Comparison of ENCODE assay signal across 8 mouse cellular contexts in the genomic region with DNA sequence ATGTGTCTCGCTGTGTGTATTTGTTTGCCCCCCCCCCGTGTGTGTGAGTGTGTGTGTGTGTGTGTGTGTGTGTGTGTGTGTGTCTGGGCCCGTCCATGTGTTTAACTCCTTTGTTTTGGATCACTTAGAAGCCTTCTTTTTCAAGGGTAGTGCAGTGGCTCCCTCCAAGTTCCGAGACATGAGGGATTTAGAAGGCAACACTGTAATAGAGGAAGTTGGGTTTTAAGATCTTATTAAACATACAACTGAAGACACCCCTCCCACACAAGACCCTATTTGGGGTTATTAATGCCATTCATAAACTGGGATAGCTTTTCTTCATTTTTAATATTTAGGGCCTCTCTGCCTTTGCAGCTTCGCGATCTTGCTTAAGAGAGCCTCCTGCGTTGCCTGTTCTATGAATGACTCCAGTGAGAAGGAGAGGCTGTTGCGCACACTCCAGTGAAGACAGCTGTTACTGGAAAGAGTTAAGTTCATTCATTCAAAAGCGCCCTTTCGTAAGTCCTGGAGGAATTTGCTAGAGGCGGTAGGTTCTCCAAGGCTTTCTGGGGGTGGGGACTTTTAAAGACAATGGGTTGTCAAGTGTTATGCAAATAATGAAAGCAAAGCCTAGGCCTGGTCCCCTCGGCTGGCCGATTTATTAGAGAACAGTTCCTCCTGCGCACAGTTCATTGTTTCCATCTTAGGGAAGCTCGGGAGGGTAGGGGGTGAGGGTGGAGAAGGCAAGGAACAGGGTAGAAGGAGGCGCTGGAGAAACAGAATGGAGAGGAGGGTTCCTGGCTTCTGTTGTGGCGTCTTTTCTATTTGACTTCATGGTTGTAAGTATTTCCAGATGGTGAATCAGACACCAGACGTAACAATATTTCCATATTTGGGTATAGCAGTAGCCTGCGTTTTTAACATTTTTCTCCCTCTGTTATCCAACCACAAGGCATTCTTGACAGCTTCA. TPM values are rescaled to one million over a fixed set of nuclear protein-coding genes. Genes with fewer than 3 reads are reported as not detected.
DNase-seq lines count a peak whose midpoint lies in the region; ATAC-seq lines count a peak whose summit lies in the region.

No protein-coding gene starts in this region.

- intact Hi-C loops in left cerebral cortex, postnatal 10 days (cut with DNase I) = no loop called here

- ATAC-seq in kidney, embryonic 14.5 days (ENCODE audit: low FRiP score, low TSS enrichment) = no peak
- ATAC-seq in hindbrain, embryonic 13.5 days (ENCODE audit: low FRiP score) = no peak
- ATAC-seq in stomach, embryonic 14.5 days (ENCODE audit: insufficient number of reproducible peaks, insufficient read depth, low FRiP score, low read depth) = 0 out of 2 replicates have a peak, but pooled peaks have one; percentile 4
- ATAC-seq in cerebellum, adult (ENCODE audit: insufficient number of reproducible peaks, low FRiP score, low TSS enrichment) = no peak

- no peak for DNase-seq in kidney, adult 8-10 months
- DNase-seq in forebrain, embryonic 10.5 days (ENCODE audit: extremely low spot score, low spot score) = peak; percentile 69
- peak; percentile 34 to 63 for DNase-seq in lung, adult 18-20 months
- DNase-seq in left cerebral cortex, postnatal 10 days (ENCODE audit: extremely low spot score in 1 of 2, low spot score in 2 of 2) = no peak

- H3K4me2 ChIP-seq in kidney, embryonic 14.5 days (replicated peaks; ENCODE audit: low read depth, low read length) = peak overlapping the region; percentile 79
- peak overlapping the region; percentile 74 for H3K4me2 ChIP-seq in hindbrain, embryonic 13.5 days
- peak overlapping the region; percentile 80 for H3K4me2 ChIP-seq in stomach, embryonic 14.5 days (replicated peaks; ENCODE audit: low read depth, low read length)

- H3K27ac ChIP-seq in kidney, embryonic 14.5 days (ENCODE audit: low read depth, low read length) = peak overlapping the region; percentile 79
- peak overlapping the region; percentile 96 for H3K27ac ChIP-seq in forebrain, embryonic 10.5 days
- H3K27ac ChIP-seq in hindbrain, embryonic 13.5 days = no peak overlapping the region
- peak overlapping the region; percentile 91 for H3K27ac ChIP-seq in stomach, embryonic 14.5 days (ENCODE audit: low read length)

- whole genome bisulfite sequencing in kidney, embryonic 14.5 days = 12% methylated on average over 19 of the region's 19 CpGs
- 2% methylated on average over 18 of the region's 19 CpGs for WGBS in forebrain, embryonic 10.5 days
- 4% methylated on average over 19 of the region's 19 CpGs for WGBS in hindbrain, embryonic 13.5 days
- 7% methylated on average over 19 of the region's 19 CpGs for WGBS in stomach, embryonic 14.5 days

- peak overlapping the region; percentile 29; the same call in 1 of the 2 replicates for H3K9ac ChIP-seq in kidney, embryonic 14.5 days (ENCODE audit: low read depth, low read length)
- no peak overlapping the region; the same call in 1 of the 2 replicates for H3K9ac ChIP-seq in hindbrain, embryonic 13.5 days
- no peak overlapping the region; the same call in 1 of the 2 replicates for H3K9ac ChIP-seq in stomach, embryonic 14.5 days (replicated peaks; ENCODE audit: low read depth, low read length)

- peak overlapping the region; percentile 63; the same call in 1 of the 2 replicates for H3K4me3 ChIP-seq in kidney, embryonic 14.5 days (ENCODE audit: low read length)
- peak overlapping the region; percentile 82 for H3K4me3 ChIP-seq in forebrain, embryonic 10.5 days
- peak overlapping the region; percentile 50 for H3K4me3 ChIP-seq in hindbrain, embryonic 13.5 days
- peak overlapping the region; percentile 66; the same call in 1 of the 2 replicates for H3K4me3 ChIP-seq in stomach, embryonic 14.5 days (ENCODE audit: low read depth, low read length)

- no peaks in the 10 kb centered on the region for H3K9me3 ChIP-seq in kidney, embryonic 14.5 days (ENCODE audit: control insufficient read depth, low read length)
- no peaks in the 10 kb centered on the region for H3K9me3 ChIP-seq in forebrain, embryonic 10.5 days
- no peaks in the 10 kb centered on the region for H3K9me3 ChIP-seq in hindbrain, embryonic 13.5 days
- H3K9me3 ChIP-seq in stomach, embryonic 14.5 days (ENCODE audit: control insufficient read depth, low read depth, low read length) = no peaks in the 10 kb centered on the region

- peaks cover 6% of the 10 kb centered on the region; the same call in 1 of the 2 replicates for H3K36me3 ChIP-seq in kidney, embryonic 14.5 days (ENCODE audit: control insufficient read depth, insufficient read depth, low read length)
- H3K36me3 ChIP-seq in forebrain, embryonic 10.5 days (replicated peaks) = peaks cover 21% of the 10 kb centered on the region
- H3K36me3 ChIP-seq in hindbrain, embryonic 13.5 days = no peaks in the 10 kb centered on the region
- H3K36me3 ChIP-seq in stomach, embryonic 14.5 days (ENCODE audit: control insufficient read depth, insufficient read depth, low read length) = no peaks in the 10 kb centered on the region; the same call in 1 of the 2 replicates

- no peaks in the 10 kb centered on the region for H3K27me3 ChIP-seq in kidney, embryonic 14.5 days (ENCODE audit: control insufficient read depth, insufficient read depth, low read length)
- peaks cover 48% of the 10 kb centered on the region for H3K27me3 ChIP-seq in forebrain, embryonic 10.5 days (ENCODE audit: poor library complexity, severe bottlenecking)
- peaks cover 58% of the 10 kb centered on the region for H3K27me3 ChIP-seq in hindbrain, embryonic 13.5 days
- no peaks in the 10 kb centered on the region for H3K27me3 ChIP-seq in stomach, embryonic 14.5 days (ENCODE audit: control insufficient read depth, insufficient read depth, low read length)

- peaks cover 22% of the 10 kb centered on the region for H3K4me1 ChIP-seq in kidney, embryonic 14.5 days (ENCODE audit: control insufficient read depth, insufficient read depth, low read length)
- H3K4me1 ChIP-seq in forebrain, embryonic 10.5 days = peaks cover 79% of the 10 kb centered on the region
- H3K4me1 ChIP-seq in hindbrain, embryonic 13.5 days (replicated peaks) = peaks cover 64% of the 10 kb centered on the region
- H3K4me1 ChIP-seq in stomach, embryonic 14.5 days (ENCODE audit: control insufficient read depth, insufficient read depth, low read length) = peaks cover 36% of the 10 kb centered on the region; the same call in 1 of the 2 replicates

RNA-seq across cellular contexts. Expression of a gene that starts 1.5 kb away (rescaled TPM):
- polyA plus RNA-seq in kidney, embryonic 14.5 days (2014; fragmentation: Nextera tagmentation; extraction: Ambion mirVana) = 22.4 and 30.9 TPM in 2 replicates
- 49.9 and 64.8 TPM in 2 replicates for polyA plus RNA-seq in forebrain, embryonic 10.5 days (2016; fragmentation: Nextera tagmentation; extraction: Ambion mirVana)
- 10.1 and 11.2 TPM in 2 replicates for polyA plus RNA-seq in hindbrain, embryonic 13.5 days (2015; fragmentation: Nextera tagmentation; extraction: Ambion mirVana)
- polyA plus RNA-seq in stomach, embryonic 14.5 days (2014; fragmentation: Nextera tagmentation; extraction: Ambion mirVana) = 20.9 and 25.8 TPM in 2 replicates
- 1 to 10 TPM; 4.6 to 8.1 TPM for total RNA-seq in left cerebral cortex, postnatal 10 days (2021)

Comparison
In these comparisons a context has a peak if more than half of its experiments do, and no peak if none do; other contexts are left out.
1. DNase-seq: peak in forebrain, embryonic 10.5 days (single experiment) and lung, adult 18-20 months (2 of 2); none in kidney, adult 8-10 months (0 of 2) and left cerebral cortex, postnatal 10 days (0 of 2).
2. Peak in every context shown above with its lines, with median percentiles within 50 percentile points of each other: H3K4me2 ChIP-seq and H3K4me3 ChIP-seq.